Mouse (Mus musculus) stomach, embryonic 14.5 days (tissue): Measurements from ENCODE around the gene Cmbl. TPM values are rescaled to one million over a fixed set of nuclear protein-coding genes. Genes with fewer than 3 reads are reported as not detected.

ENCODE experiments used
- ATAC-seq: fragments of 200-750 bp; cut with Nextera tagmentation; 2 replicates; pipeline ENCODE4 v1.8.0; 2017; ENCODE audit warnings: low read depth, moderate TSS enrichment; ENCODE audit not compliant: insufficient number of reproducible peaks, insufficient read depth, low FRiP score
- H3K27ac ChIP-seq: fragments of 300-500 bp; sonication (generic); 2 replicates; pipeline ENCODE4 v1.5.1; 2014; ENCODE audit warnings: mild to moderate bottlenecking, low read length, moderate library complexity, mixed read lengths
- H3K27me3 ChIP-seq: fragments of 300-500 bp; sonication (generic); 2 replicates; pipeline ENCODE4 v1.6.1; 2014; ENCODE audit warnings: low read length, control low read depth, mixed read lengths; ENCODE audit not compliant: control insufficient read depth, insufficient read depth
- H3K36me3 ChIP-seq: fragments of 300-500 bp; sonication (generic); 2 replicates; pipeline ENCODE4 v1.6.1; 2014; ENCODE audit warnings: mild to moderate bottlenecking, control low read depth, low read length, moderate library complexity, mixed read lengths; ENCODE audit not compliant: control insufficient read depth, insufficient read depth
- H3K4me1 ChIP-seq: fragments of 300-500 bp; sonication (generic); 2 replicates; pipeline ENCODE4 v1.6.1; 2014; ENCODE audit warnings: low read length, control low read depth, mixed read lengths; ENCODE audit not compliant: control insufficient read depth, insufficient read depth
- H3K4me2 ChIP-seq: fragments of 300-500 bp; sonication (generic); replicated peaks from 2 replicates; pipeline ENCODE4 v1.6.1; 2014; ENCODE audit warnings: low read depth, low read length, control low read depth
- H3K4me3 ChIP-seq: fragments of 300-500 bp; sonication (generic); 2 replicates; pipeline ENCODE4 v1.5.1; 2014; ENCODE audit warnings: low read depth, low read length, control low read depth
- H3K9ac ChIP-seq: fragments of 300-500 bp; sonication (generic); replicated peaks from 2 replicates; pipeline ENCODE4 v1.6.1; 2014; ENCODE audit warnings: low read depth, mild to moderate bottlenecking, control low read depth, low read length, moderate library complexity, mixed read lengths
- H3K9me3 ChIP-seq: fragments of 300-500 bp; sonication (generic); 2 replicates; pipeline ENCODE4 v1.6.1; 2016; ENCODE audit warnings: low read depth, low read length, control low read depth; ENCODE audit not compliant: control insufficient read depth
- WGBS: fragments of 180-500 bp; shearing (Covaris S2); extraction: QIAGEN DNeasy Blood & Tissue Kit; methylation state at CpG from one replicate; pipeline ENCODE4 v1.1.7; 2014; 5-methylcytosine and 5-hydroxymethylcytosine counted together
- polyA plus RNA-seq: library from polyadenylated mRNA; unstranded; fragments of >200 nt; fragmentation: Nextera tagmentation; extraction: Ambion mirVana; gene quantifications from 2 replicates; pipeline ENCODE4 v1.2.1, GENCODE M21; 2014

The Cmbl gene
- polyA plus RNA-seq: 7.2 and 8.6 TPM in 2 replicates

- ATAC-seq: no peak
Measured at GRCm38 (mm10) chr15:31565184-31565583, at the start of gene Cmbl. TSS of gene Cmbl (plus strand) at chr15:31565389.

GRCm38 (mm10) chr15:31517186-31517585, 48.0 kb upstream of the Cmbl start:
- Histone ChIP-seq H3K27me3 (no peaks in the 10 kb centered on the region), H3K4me1 (no peaks in the 10 kb centered on the region), H3K9me3 (no peaks in the 10 kb centered on the region), H3K27ac (no peak overlapping the region), H3K4me3 (no peak overlapping the region), H3K9ac (no peak overlapping the region), H3K36me3 (no peaks in the 10 kb centered on the region), H3K4me2 (no peak overlapping the region)
- no peak for ATAC-seq
- WGBS: 97% methylated on average over 1 of the region's 1 CpGs

More at GRCm38 (mm10) chr15:31565184-31565583, at the start of gene Cmbl:
- H3K36me3 ChIP-seq: no peaks in the 10 kb centered on the region
- H3K4me1 ChIP-seq: peaks cover 10% of the 10 kb centered on the region; the same call in 1 of the 2 replicates
- 56% methylated on average over 5 of the region's 5 CpGs for WGBS
- no peak within 1 kb of the TSS for H3K9ac ChIP-seq
- H3K27me3 ChIP-seq: no peaks in the 10 kb centered on the region
- no peaks in the 10 kb centered on the region for H3K9me3 ChIP-seq
- no peak within 1 kb of the TSS for H3K4me2 ChIP-seq
- H3K27ac ChIP-seq: no peak within 1 kb of the TSS
- H3K4me3 ChIP-seq: no peak within 1 kb of the TSS

- Histone ChIP-seq H3K36me3 (no peaks in the 10 kb centered on the region), H3K4me3 (no peak overlapping the region), H3K9me3 (no peaks in the 10 kb centered on the region), H3K9ac (no peak overlapping the region), H3K4me1 (no peaks in the 10 kb centered on the region), H3K4me2 (no peak overlapping the region), H3K27me3 (no peaks in the 10 kb centered on the region), H3K27ac (no peak overlapping the region)
- no peak for ATAC-seq
- WGBS: 80% methylated on average over 2 of the region's 2 CpGs
Measured at GRCm38 (mm10) chr15:31518371-31518770, 46.8 kb upstream of the Cmbl start.

GRCm38 (mm10) chr15:31519000-31519399, 46.2 kb upstream of the Cmbl start:
- Histone ChIP-seq H3K4me2 (no peak overlapping the region), H3K4me3 (no peak overlapping the region), H3K9ac (no peak overlapping the region), H3K36me3 (no peaks in the 10 kb centered on the region), H3K27me3 (no peaks in the 10 kb centered on the region), H3K27ac (no peak overlapping the region), H3K4me1 (no peaks in the 10 kb centered on the region), H3K9me3 (no peaks in the 10 kb centered on the region)
- 74% methylated on average over 5 of the region's 5 CpGs for WGBS
- no peak for ATAC-seq

- Histone ChIP-seq H3K9ac (no peak overlapping the region), H3K4me3 (no peak overlapping the region), H3K36me3 (no peaks in the 10 kb centered on the region), H3K27ac (no peak overlapping the region), H3K4me1 (peaks cover 9% of the 10 kb centered on the region), H3K27me3 (no peaks in the 10 kb centered on the region), H3K9me3 (no peaks in the 10 kb centered on the region; the same call in 1 of the 2 replicates), H3K4me2 (no peak overlapping the region)
- WGBS: 82% methylated on average over 1 of the region's 1 CpGs
- ATAC-seq: no peak
Measured at GRCm38 (mm10) chr15:31526463-31526862, 38.7 kb upstream of the Cmbl start.

- no peaks in the 10 kb centered on the region for H3K36me3 ChIP-seq
- H3K27me3 ChIP-seq: no peaks in the 10 kb centered on the region
- ATAC-seq: no peak
- no peak overlapping the region for H3K4me2 ChIP-seq
- no peak overlapping the region for H3K4me3 ChIP-seq
- no peak overlapping the region for H3K27ac ChIP-seq
- 87% methylated on average over 4 of the region's 4 CpGs for WGBS
- no peak overlapping the region for H3K9ac ChIP-seq
- H3K9me3 ChIP-seq: no peaks in the 10 kb centered on the region; the same call in 1 of the 2 replicates
- peaks cover 9% of the 10 kb centered on the region for H3K4me1 ChIP-seq
Measured at GRCm38 (mm10) chr15:31528477-31528876, 36.7 kb upstream of the Cmbl start.

GRCm38 (mm10) chr15:31529103-31529502, 36.1 kb upstream of the Cmbl start:
- Histone ChIP-seq H3K9ac (no peak overlapping the region), H3K27ac (no peak overlapping the region), H3K4me1 (peaks cover 9% of the 10 kb centered on the region), H3K9me3 (no peaks in the 10 kb centered on the region; the same call in 1 of the 2 replicates), H3K27me3 (no peaks in the 10 kb centered on the region), H3K4me3 (peak overlapping the region; percentile 70), H3K36me3 (no peaks in the 10 kb centered on the region), H3K4me2 (peak overlapping the region; percentile 71)
- 21% methylated on average over 6 of the region's 6 CpGs for WGBS
- no peak for ATAC-seq

- no peaks in the 10 kb centered on the region; the same call in 1 of the 2 replicates for H3K9me3 ChIP-seq
- peaks cover 6% of the 10 kb centered on the region for H3K4me1 ChIP-seq
- under 1% methylated on average over 33 of the region's 56 CpGs for WGBS
- H3K27me3 ChIP-seq: no peaks in the 10 kb centered on the region
- peak; percentile 50 for ATAC-seq
- no peaks in the 10 kb centered on the region for H3K36me3 ChIP-seq
- H3K27ac ChIP-seq: peak overlapping the region; percentile 98
- H3K4me3 ChIP-seq: peak overlapping the region; percentile 70
- peak overlapping the region; percentile 92 for H3K9ac ChIP-seq
- peak overlapping the region; percentile 71 for H3K4me2 ChIP-seq
Measured at GRCm38 (mm10) chr15:31529811-31530658, 35.2 kb upstream of the Cmbl start.
